Mouse (Mus musculus): ENCODE results near the gene Ltbp4. TPM values are rescaled to one million over a fixed set of nuclear protein-coding genes. Genes with fewer than 3 reads are reported as not detected.

The Ltbp4 gene
- total and polyA plus RNA-seq, 3 experiments, result 0.43 to 2.6 (median 1.5) TPM

DNA sequence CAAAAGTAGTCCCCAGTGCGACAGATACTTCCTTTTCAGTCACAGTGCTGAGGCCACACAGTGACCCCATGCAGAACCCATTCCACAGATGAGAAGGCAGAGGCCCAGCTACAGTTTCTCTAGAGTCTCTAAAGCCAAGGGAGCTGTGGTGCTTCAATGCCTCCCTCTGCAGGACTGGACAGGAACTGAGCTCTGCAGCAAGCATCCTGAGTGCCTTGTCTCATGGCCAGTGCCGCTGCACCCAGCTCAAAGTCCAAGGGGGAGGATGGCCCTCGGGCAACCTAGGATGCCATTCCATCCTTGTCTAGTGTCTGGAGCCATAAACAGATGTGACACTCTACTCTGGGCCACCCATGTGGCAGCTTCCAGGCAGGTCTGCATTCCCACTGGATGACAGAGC is 81.8 kb downstream of the Ltbp4 start:
- DNase-seq (ENCODE audit: extremely low read depth), result peak; percentile 39
- in situ Hi-C loops (cut with MboI; ENCODE audit: low pct_ligation_motif_present, low pct_unique_long_range_greater_than_20kb, low sequenced_read_pairs) (no loop called here), dilution Hi-C loops (cut with MboI; ENCODE audit: extremely low pct_ligation_motif_present, extremely low pct_unique_long_range_greater_than_20kb, low sequenced_read_pairs) (no loop called here)
- no peak overlapping the region for H3K4me3 ChIP-seq (replicated peaks in 1 of 3; ENCODE audit: low read depth in 2 of 3, low read length in 2 of 3, poor library complexity in 1 of 3)
- H3K9me3 ChIP-seq (replicated peaks; ENCODE audit: low read length), result peaks cover 6% of the 10 kb centered on the region
- H3K27ac ChIP-seq (ENCODE audit: insufficient read depth, low read depth), result no peak overlapping the region
- no peaks in the 10 kb centered on the region for H3K27me3 ChIP-seq (replicated peaks)
- H3K4me1 ChIP-seq (ENCODE audit: control insufficient read depth in 1 of 2, insufficient read depth in 2 of 2), result peaks cover 5 to 21% of the 10 kb centered on the region in 2 experiments
- H3K9ac ChIP-seq (ENCODE audit: insufficient read depth, low read depth), result no peak overlapping the region
- H3K79me2 ChIP-seq (replicated peaks; ENCODE audit: control insufficient read depth, extremely low read depth, insufficient read depth, poor library complexity, severe bottlenecking), result no peaks in the 10 kb centered on the region
- H3K36me3 ChIP-seq (replicated peaks in 1 of 2; ENCODE audit: control insufficient read depth in 1 of 2, insufficient read depth in 1 of 2, low read length in 1 of 2), result peaks cover 21 to 64% of the 10 kb centered on the region in 2 experiments
- TF ChIP-seq ZKSCAN1 (IDR thresholded peaks at IDR 0.05; ENCODE audit: borderline replicate concordance, low read depth, low read length) (no peak), SMC3 (IDR thresholded peaks at IDR 0.05; ENCODE audit: low read depth, low read length) (peak; percentile 32), HCFC1 (IDR thresholded peaks at IDR 0.05; ENCODE audit: low read depth, low read length) (no peak), UBTF (IDR thresholded peaks at IDR 0.05; ENCODE audit: low read depth, low read length) (no peak), RAD21 (IDR thresholded peaks at IDR 0.05; ENCODE audit: low read depth, low read length) (peak; percentile 55), CTCF (conservative IDR thresholded peaks at IDR 0.05 in 1 of 2, IDR thresholded peaks at IDR 0.05 in 1 of 2; ENCODE audit: low read depth in 2 of 2, low read length in 2 of 2) (peak in 1 of 2 experiments; percentile 57; a peak in 2 of 4 replicates), MYC (IDR thresholded peaks at IDR 0.05; ENCODE audit: low read depth, low read length) (no peak)
- no peak overlapping the region for H3K4me2 ChIP-seq (ENCODE audit: insufficient read depth, low read depth, poor library complexity, severe bottlenecking)

Other genes with a start within 250 kb of the Ltbp4 start
Only the 20 nearest of the 21 such genes appear.
- not detected in 2 replicates for gene Cyp2t4, start 184.0 kb downstream of the Ltbp4 start, total RNA-seq (2012; rRNA removed)
- not detected in 2 replicates for gene Cyp2t4, start 184.0 kb downstream of the Ltbp4 start, total RNA-seq (2014; rRNA removed)
- 0.34 and 0.43 TPM in 2 replicates for gene Cyp2t4, start 184.0 kb downstream of the Ltbp4 start, polyA plus RNA-seq (2012; ENCODE audit: insufficient read length, low read depth)
- gene Egln2, start 170.9 kb downstream of the Ltbp4 start, total RNA-seq (2012; rRNA removed), result 83.3 and 103 TPM in 2 replicates
- gene Egln2, start 170.9 kb downstream of the Ltbp4 start, total RNA-seq (2014; rRNA removed), result 37.4 and 37.9 TPM in 2 replicates
- gene Egln2, start 170.9 kb downstream of the Ltbp4 start, polyA plus RNA-seq (2012; ENCODE audit: insufficient read length, low read depth), result 115 and 132 TPM in 2 replicates
- 31.2 and 39.4 TPM in 2 replicates for gene Rab4b, start 158.8 kb downstream of the Ltbp4 start, total RNA-seq (2012; rRNA removed)
- gene Rab4b, start 158.8 kb downstream of the Ltbp4 start, total RNA-seq (2014; rRNA removed), result 22.6 and 26.2 TPM in 2 replicates
- 69.6 and 85.5 TPM in 2 replicates for gene Rab4b, start 158.8 kb downstream of the Ltbp4 start, polyA plus RNA-seq (2012; ENCODE audit: insufficient read length, low read depth)
- 0.13 TPM in 1 of 2 replicates, not detected in the other for gene Gm21983, start 156.6 kb downstream of the Ltbp4 start, total RNA-seq (2012; rRNA removed)
- not detected in 2 replicates for gene Gm21983, start 156.6 kb downstream of the Ltbp4 start, total RNA-seq (2014; rRNA removed)
- gene Gm21983, start 156.6 kb downstream of the Ltbp4 start, polyA plus RNA-seq (2012; ENCODE audit: insufficient read length, low read depth), result 0.81 TPM in 1 of 2 replicates, not detected in the other
- 1.1 and 1.8 TPM in 2 replicates for gene Mia, start 156.5 kb downstream of the Ltbp4 start, total RNA-seq (2012; rRNA removed)
- gene Mia, start 156.5 kb downstream of the Ltbp4 start, total RNA-seq (2014; rRNA removed), result 0.44 and 0.47 TPM in 2 replicates
- gene Mia, start 156.5 kb downstream of the Ltbp4 start, polyA plus RNA-seq (2012; ENCODE audit: insufficient read length, low read depth), result 2.0 and 2.1 TPM in 2 replicates
- 1.6 and 1.9 TPM in 2 replicates for gene BC024978, start 141.9 kb downstream of the Ltbp4 start, total RNA-seq (2012; rRNA removed)
- 0.90 and 1.7 TPM in 2 replicates for gene BC024978, start 141.9 kb downstream of the Ltbp4 start, total RNA-seq (2014; rRNA removed)
- 5.7 and 9.4 TPM in 2 replicates for gene BC024978, start 141.9 kb downstream of the Ltbp4 start, polyA plus RNA-seq (2012; ENCODE audit: insufficient read length, low read depth)
- gene Snrpa, start 141.4 kb downstream of the Ltbp4 start, total RNA-seq (2012; rRNA removed), result 123 and 130 TPM in 2 replicates
- gene Snrpa, start 141.4 kb downstream of the Ltbp4 start, total RNA-seq (2014; rRNA removed), result 67.1 and 74.4 TPM in 2 replicates
- 196 and 233 TPM in 2 replicates for gene Snrpa, start 141.4 kb downstream of the Ltbp4 start, polyA plus RNA-seq (2012; ENCODE audit: insufficient read length, low read depth)
- gene Itpkc, start 109.0 kb downstream of the Ltbp4 start, total RNA-seq (2012; rRNA removed), result 5.9 and 8.1 TPM in 2 replicates
- gene Itpkc, start 109.0 kb downstream of the Ltbp4 start, total RNA-seq (2014; rRNA removed), result 3.2 and 4.0 TPM in 2 replicates
- 4.0 and 4.1 TPM in 2 replicates for gene Itpkc, start 109.0 kb downstream of the Ltbp4 start, polyA plus RNA-seq (2012; ENCODE audit: insufficient read length, low read depth)
- 21.7 and 26.5 TPM in 2 replicates for gene Coq8b, start 104.7 kb downstream of the Ltbp4 start, total RNA-seq (2012; rRNA removed)
- 16.0 and 19.7 TPM in 2 replicates for gene Coq8b, start 104.7 kb downstream of the Ltbp4 start, total RNA-seq (2014; rRNA removed)
- 20.6 and 21.3 TPM in 2 replicates for gene Coq8b, start 104.7 kb downstream of the Ltbp4 start, polyA plus RNA-seq (2012; ENCODE audit: insufficient read length, low read depth)
- gene Numbl, start 79.3 kb downstream of the Ltbp4 start, total RNA-seq (2012; rRNA removed), result 1.5 and 2.3 TPM in 2 replicates
- 0.68 and 0.81 TPM in 2 replicates for gene Numbl, start 79.3 kb downstream of the Ltbp4 start, total RNA-seq (2014; rRNA removed)
- 2.7 and 2.9 TPM in 2 replicates for gene Numbl, start 79.3 kb downstream of the Ltbp4 start, polyA plus RNA-seq (2012; ENCODE audit: insufficient read length, low read depth)
- gene Shkbp1, start 18.3 kb upstream of the Ltbp4 start, total RNA-seq (2012; rRNA removed), result 26.2 and 30.8 TPM in 2 replicates
- gene Shkbp1, start 18.3 kb upstream of the Ltbp4 start, total RNA-seq (2014; rRNA removed), result 17.7 and 23.3 TPM in 2 replicates
- 50.0 and 62.8 TPM in 2 replicates for gene Shkbp1, start 18.3 kb upstream of the Ltbp4 start, polyA plus RNA-seq (2012; ENCODE audit: insufficient read length, low read depth)
- 1.3 and 1.9 TPM in 2 replicates for gene Gm20479, start 19.7 kb upstream of the Ltbp4 start, total RNA-seq (2012; rRNA removed)
- 0.95 and 2.2 TPM in 2 replicates for gene Gm20479, start 19.7 kb upstream of the Ltbp4 start, total RNA-seq (2014; rRNA removed)
- 1.2 and 2.8 TPM in 2 replicates for gene Gm20479, start 19.7 kb upstream of the Ltbp4 start, polyA plus RNA-seq (2012; ENCODE audit: insufficient read length, low read depth)
- 0.29 and 0.38 TPM in 2 replicates for gene Sptbn4, start 110.0 kb upstream of the Ltbp4 start, total RNA-seq (2012; rRNA removed)
- 0.18 and 0.21 TPM in 2 replicates for gene Sptbn4, start 110.0 kb upstream of the Ltbp4 start, total RNA-seq (2014; rRNA removed)
- 0.20 and 0.24 TPM in 2 replicates for gene Sptbn4, start 110.0 kb upstream of the Ltbp4 start, polyA plus RNA-seq (2012; ENCODE audit: insufficient read length, low read depth)
- 6.3 and 9.4 TPM in 2 replicates for gene Blvrb, start 110.3 kb upstream of the Ltbp4 start, total RNA-seq (2012; rRNA removed)
- gene Blvrb, start 110.3 kb upstream of the Ltbp4 start, total RNA-seq (2014; rRNA removed), result 2.8 and 4.3 TPM in 2 replicates
- 5.0 and 7.6 TPM in 2 replicates for gene Blvrb, start 110.3 kb upstream of the Ltbp4 start, polyA plus RNA-seq (2012; ENCODE audit: insufficient read length, low read depth)
- gene Sertad3, start 136.1 kb upstream of the Ltbp4 start, total RNA-seq (2012; rRNA removed), result 2.6 and 2.8 TPM in 2 replicates
- 2.7 and 3.9 TPM in 2 replicates for gene Sertad3, start 136.1 kb upstream of the Ltbp4 start, total RNA-seq (2014; rRNA removed)
- gene Sertad3, start 136.1 kb upstream of the Ltbp4 start, polyA plus RNA-seq (2012; ENCODE audit: insufficient read length, low read depth), result 1.8 and 2.7 TPM in 2 replicates
- 8.0 and 8.3 TPM in 2 replicates for gene Sertad1, start 149.2 kb upstream of the Ltbp4 start, total RNA-seq (2012; rRNA removed)
- 8.1 and 9.1 TPM in 2 replicates for gene Sertad1, start 149.2 kb upstream of the Ltbp4 start, total RNA-seq (2014; rRNA removed)
- gene Sertad1, start 149.2 kb upstream of the Ltbp4 start, polyA plus RNA-seq (2012; ENCODE audit: insufficient read length, low read depth), result 5.0 and 7.4 TPM in 2 replicates
- gene Prx, start 161.6 kb upstream of the Ltbp4 start, total RNA-seq (2012; rRNA removed), result 0.21 TPM in 2 replicates
- 0.12 and 0.17 TPM in 2 replicates for gene Prx, start 161.6 kb upstream of the Ltbp4 start, total RNA-seq (2014; rRNA removed)
- gene Prx, start 161.6 kb upstream of the Ltbp4 start, polyA plus RNA-seq (2012; ENCODE audit: insufficient read length, low read depth), result 0.41 and 0.60 TPM in 2 replicates
- gene Hipk4, start 185.6 kb upstream of the Ltbp4 start, total RNA-seq (2012; rRNA removed), result 0.04 TPM in 1 of 2 replicates, not detected in the other
- gene Hipk4, start 185.6 kb upstream of the Ltbp4 start, total RNA-seq (2014; rRNA removed), result 0.09 TPM in 1 of 2 replicates, not detected in the other
- 0.11 and 0.16 TPM in 2 replicates for gene Hipk4, start 185.6 kb upstream of the Ltbp4 start, polyA plus RNA-seq (2012; ENCODE audit: insufficient read length, low read depth)
- gene Pld3, start 215.5 kb upstream of the Ltbp4 start, total RNA-seq (2012; rRNA removed), result 16.2 and 21.1 TPM in 2 replicates
- gene Pld3, start 215.5 kb upstream of the Ltbp4 start, total RNA-seq (2014; rRNA removed), result 6.0 and 6.2 TPM in 2 replicates
- 13.5 and 14.1 TPM in 2 replicates for gene Pld3, start 215.5 kb upstream of the Ltbp4 start, polyA plus RNA-seq (2012; ENCODE audit: insufficient read length, low read depth)
- 7.0 and 7.8 TPM in 2 replicates for gene 2310022A10Rik, start 215.5 kb upstream of the Ltbp4 start, total RNA-seq (2012; rRNA removed)
- gene 2310022A10Rik, start 215.5 kb upstream of the Ltbp4 start, total RNA-seq (2014; rRNA removed), result 7.2 and 8.6 TPM in 2 replicates
- 27.1 and 30.7 TPM in 2 replicates for gene 2310022A10Rik, start 215.5 kb upstream of the Ltbp4 start, polyA plus RNA-seq (2012; ENCODE audit: insufficient read length, low read depth)